Mouse (Mus musculus): ENCODE results near the gene Amn1. TPM values are rescaled to one million over a fixed set of nuclear protein-coding genes. Genes with fewer than 3 reads are reported as not detected.
A peak's percentile ranks its signal among the peaks of the same experiment; 100 is the strongest.

Gene Amn1
- 7.8 TPM for polyA plus RNA-seq (2012; fragmentation: generic; extraction: Trizol)
- long read RNA-seq, experiment 1, full-length matches to known transcripts: 12 of 19 reads
- long read RNA-seq, experiment 1, partial matches to known transcripts: 0 of 19 reads
- long read RNA-seq, experiment 1, other reads (novel, unspliced or antisense): 7 of 19 reads
- long read RNA-seq, experiment 2, full-length matches to known transcripts: 3 of 4 reads
- long read RNA-seq, experiment 2, partial matches to known transcripts: 0 of 4 reads
- long read RNA-seq, experiment 2, other reads (novel, unspliced or antisense): 1 of 4 reads

- peak; percentile 57 for TF ChIP-seq MAX (IDR thresholded peaks at IDR 0.05)
- TF ChIP-seq MYOG (IDR thresholded peaks at IDR 0.05; ENCODE audit: control insufficient read depth, extremely low read depth, insufficient read length): no peak
- TF ChIP-seq MYOD1 (IDR thresholded peaks at IDR 0.05; ENCODE audit: control insufficient read depth, insufficient read length, low read depth): no peak
- peak; percentile 15 for TF ChIP-seq USF1 (IDR thresholded peaks at IDR 0.05; ENCODE audit: low read depth)
- no peak for TF ChIP-seq CTCF (IDR thresholded peaks at IDR 0.05; ENCODE audit: control insufficient read depth, insufficient read depth, insufficient read length)
- TF ChIP-seq FOSL1 (IDR thresholded peaks at IDR 0.05; ENCODE audit: insufficient read depth, low read length, poor library complexity, severe bottlenecking): no peak
- no peak for TF ChIP-seq CEBPB (IDR thresholded peaks at IDR 0.05; ENCODE audit: low read depth)
- Histone ChIP-seq H3K36me3 (ENCODE audit: control insufficient read depth, insufficient read depth) (peaks cover 14% of the 10 kb centered on the region), H3K79me2 (ENCODE audit: control insufficient read depth, insufficient read depth) (peaks cover 52% of the 10 kb centered on the region), H3K79me3 (ENCODE audit: low read depth) (peaks cover 44% of the 10 kb centered on the region), H3ac (ENCODE audit: control insufficient read depth, insufficient read length, low read depth) (peak within 1 kb of the TSS; percentile 82), H3K4me3 (ENCODE audit: insufficient read depth, poor library complexity, severe bottlenecking) (peak within 1 kb of the TSS; percentile 85), H3K27me3 (ENCODE audit: control insufficient read depth, insufficient read depth, insufficient read length) (no peaks in the 10 kb centered on the region)
These were observed at the start of gene Amn1 for GRCm38 (mm10) chr6:149188041-149188924. Amn1 (minus strand) TSS chr6:149188712.

- no peak overlapping the region for H3K4me3 ChIP-seq (ENCODE audit: insufficient read depth, poor library complexity, severe bottlenecking)
- no peaks in the 10 kb centered on the region for H3K36me3 ChIP-seq (ENCODE audit: control insufficient read depth, insufficient read depth)
- no peak overlapping the region for H3ac ChIP-seq (ENCODE audit: control insufficient read depth, insufficient read length, low read depth)
- H3K79me3 ChIP-seq (ENCODE audit: low read depth): no peaks in the 10 kb centered on the region
- no peak for TF ChIP-seq MYOG (IDR thresholded peaks at IDR 0.05; ENCODE audit: control insufficient read depth, extremely low read depth, insufficient read length)
- no peak for TF ChIP-seq MAX (IDR thresholded peaks at IDR 0.05)
- no peak for TF ChIP-seq CTCF (IDR thresholded peaks at IDR 0.05; ENCODE audit: control insufficient read depth, insufficient read depth, insufficient read length)
- TF ChIP-seq USF1 (IDR thresholded peaks at IDR 0.05; ENCODE audit: low read depth): no peak
- H3K79me2 ChIP-seq (ENCODE audit: control insufficient read depth, insufficient read depth): no peaks in the 10 kb centered on the region
- H3K27me3 ChIP-seq (ENCODE audit: control insufficient read depth, insufficient read depth, insufficient read length): no peaks in the 10 kb centered on the region
These were observed 48.3 kb upstream of the Amn1 start for GRCm38 (mm10) chr6:149236807-149237206.

GRCm38 (mm10) chr6:149233918-149234317, 45.4 kb upstream of the Amn1 start:
- Histone ChIP-seq H3K36me3 (ENCODE audit: control insufficient read depth, insufficient read depth) (no peaks in the 10 kb centered on the region), H3K79me3 (ENCODE audit: low read depth) (no peaks in the 10 kb centered on the region), H3K4me3 (ENCODE audit: insufficient read depth, poor library complexity, severe bottlenecking) (no peak overlapping the region), H3K27me3 (ENCODE audit: control insufficient read depth, insufficient read depth, insufficient read length) (no peaks in the 10 kb centered on the region), H3K79me2 (ENCODE audit: control insufficient read depth, insufficient read depth) (no peaks in the 10 kb centered on the region), H3ac (ENCODE audit: control insufficient read depth, insufficient read length, low read depth) (no peak overlapping the region)
- TF ChIP-seq CEBPB (IDR thresholded peaks at IDR 0.05; ENCODE audit: low read depth) (no peak), MYOD1 (IDR thresholded peaks at IDR 0.05; ENCODE audit: control insufficient read depth, insufficient read length, low read depth) (no peak), MYOG (IDR thresholded peaks at IDR 0.05; ENCODE audit: control insufficient read depth, extremely low read depth, insufficient read length) (no peak), USF1 (IDR thresholded peaks at IDR 0.05; ENCODE audit: low read depth) (no peak), FOSL1 (IDR thresholded peaks at IDR 0.05; ENCODE audit: insufficient read depth, low read length, poor library complexity, severe bottlenecking) (no peak), CTCF (IDR thresholded peaks at IDR 0.05; ENCODE audit: control insufficient read depth, insufficient read depth, insufficient read length) (no peak), MAX (IDR thresholded peaks at IDR 0.05) (no peak)

GRCm38 (mm10) chr6:149224751-149225150, 36.2 kb upstream of the Amn1 start:
- no peak for TF ChIP-seq MYOG (IDR thresholded peaks at IDR 0.05; ENCODE audit: control insufficient read depth, extremely low read depth, insufficient read length)
- TF ChIP-seq MYOD1 (IDR thresholded peaks at IDR 0.05; ENCODE audit: control insufficient read depth, insufficient read length, low read depth): no peak
- TF ChIP-seq CTCF (IDR thresholded peaks at IDR 0.05; ENCODE audit: control insufficient read depth, insufficient read depth, insufficient read length): no peak
- TF ChIP-seq MAX (IDR thresholded peaks at IDR 0.05): no peak
- TF ChIP-seq FOSL1 (IDR thresholded peaks at IDR 0.05; ENCODE audit: insufficient read depth, low read length, poor library complexity, severe bottlenecking): no peak
- Histone ChIP-seq H3K79me3 (ENCODE audit: low read depth) (no peaks in the 10 kb centered on the region), H3ac (ENCODE audit: control insufficient read depth, insufficient read length, low read depth) (no peak overlapping the region), H3K36me3 (ENCODE audit: control insufficient read depth, insufficient read depth) (no peaks in the 10 kb centered on the region), H3K27me3 (ENCODE audit: control insufficient read depth, insufficient read depth, insufficient read length) (no peaks in the 10 kb centered on the region), H3K79me2 (ENCODE audit: control insufficient read depth, insufficient read depth) (no peaks in the 10 kb centered on the region), H3K4me3 (ENCODE audit: insufficient read depth, poor library complexity, severe bottlenecking) (no peak overlapping the region)

GRCm38 (mm10) chr6:149221296-149221695, 32.8 kb upstream of the Amn1 start:
- no peaks in the 10 kb centered on the region for H3K36me3 ChIP-seq (ENCODE audit: control insufficient read depth, insufficient read depth)

More at GRCm38 (mm10) chr6:149221296-149221695, 32.8 kb upstream of the Amn1 start:
- H3K79me2 ChIP-seq (ENCODE audit: control insufficient read depth, insufficient read depth): no peaks in the 10 kb centered on the region
- TF ChIP-seq USF1 (IDR thresholded peaks at IDR 0.05; ENCODE audit: low read depth): no peak
- TF ChIP-seq CEBPB (IDR thresholded peaks at IDR 0.05; ENCODE audit: low read depth): no peak
- no peak for TF ChIP-seq CTCF (IDR thresholded peaks at IDR 0.05; ENCODE audit: control insufficient read depth, insufficient read depth, insufficient read length)
- TF ChIP-seq MYOD1 (IDR thresholded peaks at IDR 0.05; ENCODE audit: control insufficient read depth, insufficient read length, low read depth): no peak
- no peak for TF ChIP-seq MAX (IDR thresholded peaks at IDR 0.05)
- TF ChIP-seq MYOG (IDR thresholded peaks at IDR 0.05; ENCODE audit: control insufficient read depth, extremely low read depth, insufficient read length): no peak
- no peak for TF ChIP-seq FOSL1 (IDR thresholded peaks at IDR 0.05; ENCODE audit: insufficient read depth, low read length, poor library complexity, severe bottlenecking)
- no peaks in the 10 kb centered on the region for H3K79me3 ChIP-seq (ENCODE audit: low read depth)
- H3K4me3 ChIP-seq (ENCODE audit: insufficient read depth, poor library complexity, severe bottlenecking): no peak overlapping the region
- H3ac ChIP-seq (ENCODE audit: control insufficient read depth, insufficient read length, low read depth): no peak overlapping the region
- H3K27me3 ChIP-seq (ENCODE audit: control insufficient read depth, insufficient read depth, insufficient read length): no peaks in the 10 kb centered on the region

All from C2C12 (cell line).